Mouse (Mus musculus): ENCODE measurements at regions not wholly inside any gene's neighbourhood (a gene's known extent, or its start where the extent isn't known, plus 50 kb on each side); places are given as distances from the start of the nearest gene placed in this dataset.

DNA sequence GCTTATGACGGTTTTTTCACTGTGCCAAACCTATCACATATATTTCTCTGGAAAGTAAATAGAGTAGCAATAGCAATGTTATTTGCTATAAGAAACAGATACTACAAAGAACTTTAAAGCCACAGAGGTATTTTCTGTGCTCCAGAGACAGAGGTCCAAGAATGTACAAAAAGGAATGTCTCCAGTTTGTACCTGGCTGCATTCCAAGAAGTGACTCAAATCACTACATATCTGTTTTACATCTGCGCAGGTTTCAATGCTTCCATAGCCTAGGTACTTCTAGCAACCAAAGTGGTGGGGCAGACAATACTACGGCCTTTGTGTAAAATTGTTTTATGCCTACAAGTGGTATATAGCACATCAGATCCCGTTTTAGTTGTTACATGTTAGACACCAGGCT is 620.7 kb upstream of the Klf6 start:
- no peaks in the 10 kb centered on the region for H3K79me2 ChIP-seq (ENCODE audit: control insufficient read depth, insufficient read depth, low read length, poor library complexity)
- no peaks in the 10 kb centered on the region for H3K4me1 ChIP-seq (ENCODE audit: control insufficient read depth in 1 of 2, insufficient read depth in 2 of 2, low read length in 2 of 2)
- H3K9me3 ChIP-seq (replicated peaks; ENCODE audit: insufficient read depth, low read length), result no peaks in the 10 kb centered on the region
- no peak for DNase-seq (ENCODE audit: low read depth, low spot score)
- H3K27me3 ChIP-seq (ENCODE audit: control insufficient read depth in 1 of 2, insufficient read depth in 2 of 2, low read length in 2 of 2), result no peaks in the 10 kb centered on the region
- no peak overlapping the region for H3K27ac ChIP-seq (ENCODE audit: control insufficient read depth, low read depth, low read length)
- H3K36me3 ChIP-seq (ENCODE audit: control insufficient read depth in 1 of 2, insufficient read depth in 2 of 2, low read length in 2 of 2), result no peaks in the 10 kb centered on the region
- no peak for TF ChIP-seq KAT2A (conservative IDR thresholded peaks at IDR 0.05; ENCODE audit: low read depth, low read length)
- TF ChIP-seq EP300 (IDR thresholded peaks at IDR 0.05; ENCODE audit: low read depth in 1 of 2, low read length in 2 of 2), result no peak
- no peak for TF ChIP-seq RAD21 (IDR thresholded peaks at IDR 0.05; ENCODE audit: low read depth, low read length)
- no peak for TF ChIP-seq E2F4 (IDR thresholded peaks at IDR 0.05; ENCODE audit: borderline replicate concordance, low read depth, low read length)
- TF ChIP-seq NELFE (IDR thresholded peaks at IDR 0.05; ENCODE audit: low read depth, low read length), result no peak
- TF ChIP-seq BHLHE40 (IDR thresholded peaks at IDR 0.05; ENCODE audit: borderline replicate concordance, low read depth, low read length), result no peak
- TF ChIP-seq MYC (IDR thresholded peaks at IDR 0.05; ENCODE audit: low read depth, low read length), result no peak
- TF ChIP-seq TAL1 (IDR thresholded peaks at IDR 0.05; ENCODE audit: low read length), result no peak
- TF ChIP-seq ZKSCAN1 (IDR thresholded peaks at IDR 0.05; ENCODE audit: low read depth, low read length), result no peak
- TF ChIP-seq ZNF384 (IDR thresholded peaks at IDR 0.05; ENCODE audit: low read depth, low read length), result no peak
- TF ChIP-seq MAX (IDR thresholded peaks at IDR 0.05; ENCODE audit: low read length), result no peak
- H3K9ac ChIP-seq (ENCODE audit: control insufficient read depth, low read depth, low read length, poor library complexity, severe bottlenecking), result no peak overlapping the region
- no peak overlapping the region for H3K4me3 ChIP-seq (ENCODE audit: control insufficient read depth in 1 of 2, insufficient read depth in 1 of 2, low read depth in 2 of 2, low read length in 2 of 2)

DNA sequence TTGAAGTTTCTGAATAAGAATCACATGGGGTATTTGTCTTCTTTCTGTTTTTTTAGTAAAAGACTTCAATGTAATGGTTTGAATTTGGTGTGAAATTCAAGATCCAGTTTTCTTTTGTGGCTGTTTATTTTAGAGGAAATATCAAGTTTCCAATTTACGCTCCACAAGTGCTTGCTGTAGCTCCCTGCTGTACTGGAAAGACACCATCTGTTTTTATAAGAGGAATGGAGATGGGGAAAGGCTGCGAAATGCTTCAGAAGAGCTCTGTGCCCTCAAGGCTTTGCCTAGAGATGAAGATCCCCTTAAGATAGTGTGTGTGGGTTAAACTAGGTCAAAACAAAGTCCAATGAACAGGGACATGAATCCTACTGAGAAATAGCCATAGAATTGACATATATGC is 618.5 kb upstream of the Klf6 start:
- no peaks in the 10 kb centered on the region for H3K27me3 ChIP-seq (ENCODE audit: control insufficient read depth in 1 of 2, insufficient read depth in 2 of 2, low read length in 2 of 2)
- no peak for TF ChIP-seq USF1 (IDR thresholded peaks at IDR 0.05; ENCODE audit: low read depth, low read length)
- TF ChIP-seq KAT2A (conservative IDR thresholded peaks at IDR 0.05; ENCODE audit: low read depth, low read length), result no peak
- no peak for TF ChIP-seq TBP (IDR thresholded peaks at IDR 0.05; ENCODE audit: low read depth, low read length)
- TF ChIP-seq MAZ (IDR thresholded peaks at IDR 0.05; ENCODE audit: low read depth, low read length), result no peak
- TF ChIP-seq CHD2 (IDR thresholded peaks at IDR 0.05; ENCODE audit: low read length), result no peak
- no peak for TF ChIP-seq TCF12 (IDR thresholded peaks at IDR 0.05; ENCODE audit: low read depth, low read length)
- no peak for TF ChIP-seq MYB (IDR thresholded peaks at IDR 0.05; ENCODE audit: low read depth, low read length)
- no peak for TF ChIP-seq POLR2AphosphoS5 (IDR thresholded peaks at IDR 0.05; ENCODE audit: borderline replicate concordance, low read depth, low read length)
- no peak for TF ChIP-seq RAD21 (IDR thresholded peaks at IDR 0.05; ENCODE audit: low read depth, low read length)
- TF ChIP-seq MYC (IDR thresholded peaks at IDR 0.05; ENCODE audit: low read depth, low read length), result no peak
- TF ChIP-seq SIN3A (IDR thresholded peaks at IDR 0.05; ENCODE audit: low read length), result no peak
- TF ChIP-seq ZNF384 (IDR thresholded peaks at IDR 0.05; ENCODE audit: low read depth, low read length), result no peak
- no peak for TF ChIP-seq POLR2AphosphoS2 (IDR thresholded peaks at IDR 0.05; ENCODE audit: low read length)
- no peak for TF ChIP-seq NRF1 (IDR thresholded peaks at IDR 0.05; ENCODE audit: insufficient read depth, low read depth, low read length, poor library complexity, severe bottlenecking)
- no peak for TF ChIP-seq CTCF (IDR thresholded peaks at IDR 0.05 in 2 of 3, conservative IDR thresholded peaks at IDR 0.05 in 1 of 3; ENCODE audit: control insufficient read depth in 1 of 3, insufficient read depth in 1 of 3, low read depth in 2 of 3, low read length in 3 of 3, poor library complexity in 1 of 3, severe bottlenecking in 1 of 3)
- TF ChIP-seq ZC3H11A (IDR thresholded peaks at IDR 0.05; ENCODE audit: low read depth, low read length), result no peak
- no peak for TF ChIP-seq CHD1 (IDR thresholded peaks at IDR 0.05; ENCODE audit: low read depth, low read length)
- no peaks in the 10 kb centered on the region for H3K4me1 ChIP-seq (ENCODE audit: control insufficient read depth in 1 of 2, insufficient read depth in 2 of 2, low read length in 2 of 2)
- no peaks in the 10 kb centered on the region for H3K9me3 ChIP-seq (replicated peaks; ENCODE audit: insufficient read depth, low read length)
- no peaks in the 10 kb centered on the region for H3K36me3 ChIP-seq (ENCODE audit: control insufficient read depth in 1 of 2, insufficient read depth in 2 of 2, low read length in 2 of 2)
- no peak overlapping the region for H3K4me3 ChIP-seq (ENCODE audit: control insufficient read depth in 1 of 2, insufficient read depth in 1 of 2, low read depth in 2 of 2, low read length in 2 of 2)
- no peaks in the 10 kb centered on the region for H3K79me2 ChIP-seq (ENCODE audit: control insufficient read depth, insufficient read depth, low read length, poor library complexity)
- DNase-seq (ENCODE audit: low read depth, low spot score), result no peak
- H3K9ac ChIP-seq (ENCODE audit: control insufficient read depth, low read depth, low read length, poor library complexity, severe bottlenecking), result no peak overlapping the region
- no peak overlapping the region for H3K27ac ChIP-seq (ENCODE audit: control insufficient read depth, low read depth, low read length)

All from MEL (cell line).